Mouse (Mus musculus) spleen, postnatal 14 days (tissue): ENCODE data around the gene Smarce1.
A peak's percentile ranks its signal among the peaks of the same experiment; 100 is the strongest.

Experiments used
- DNase-seq, 2 experiments: peaks; one replicate each; pipeline ENCODE4 v3.0.0; 2021 to 2022; ENCODE audit warnings: low spot score in 2 of 2

Gene Smarce1

DNA sequence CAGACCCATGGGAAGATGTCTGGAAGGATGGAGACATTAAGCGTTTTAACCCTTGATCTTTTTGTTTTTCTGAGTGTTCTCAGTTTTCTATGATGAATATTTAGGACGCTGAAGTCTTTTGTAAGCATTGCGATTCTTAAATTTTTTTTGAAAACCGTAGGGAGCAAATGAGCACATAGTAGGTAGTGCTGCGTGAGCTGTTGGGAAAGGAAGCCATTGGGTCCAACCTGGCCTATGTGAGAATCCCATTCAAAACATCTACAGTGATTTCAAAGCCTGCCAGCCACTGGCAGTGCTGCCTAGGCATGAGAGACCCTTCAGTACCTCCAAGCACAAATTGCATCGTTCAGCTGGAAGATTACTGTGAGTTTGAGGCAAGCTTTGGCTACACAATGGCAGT is 60.8 kb downstream of the Smarce1 start:
- DNase-seq, result no peak

DNA sequence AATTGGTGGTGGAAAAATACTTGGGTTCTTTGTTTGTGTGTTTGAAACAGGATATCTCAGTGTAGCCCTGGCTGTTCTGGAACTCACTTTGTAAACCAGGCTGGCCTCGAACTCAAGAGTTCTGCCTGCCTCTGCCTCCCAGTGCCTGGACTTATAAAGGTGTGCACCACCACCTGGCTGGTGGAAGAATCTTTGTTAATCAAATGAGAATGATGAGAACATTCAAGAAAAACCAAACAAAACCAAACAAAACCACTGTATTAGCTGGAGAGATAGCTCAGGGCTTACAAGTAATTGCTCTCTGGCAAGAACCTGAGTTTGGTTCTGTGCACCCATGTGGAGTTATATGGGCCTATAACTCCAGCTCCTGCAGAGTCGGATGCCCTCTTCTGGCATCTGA is 61.4 kb downstream of the Smarce1 start:
- no peak for DNase-seq

DNA sequence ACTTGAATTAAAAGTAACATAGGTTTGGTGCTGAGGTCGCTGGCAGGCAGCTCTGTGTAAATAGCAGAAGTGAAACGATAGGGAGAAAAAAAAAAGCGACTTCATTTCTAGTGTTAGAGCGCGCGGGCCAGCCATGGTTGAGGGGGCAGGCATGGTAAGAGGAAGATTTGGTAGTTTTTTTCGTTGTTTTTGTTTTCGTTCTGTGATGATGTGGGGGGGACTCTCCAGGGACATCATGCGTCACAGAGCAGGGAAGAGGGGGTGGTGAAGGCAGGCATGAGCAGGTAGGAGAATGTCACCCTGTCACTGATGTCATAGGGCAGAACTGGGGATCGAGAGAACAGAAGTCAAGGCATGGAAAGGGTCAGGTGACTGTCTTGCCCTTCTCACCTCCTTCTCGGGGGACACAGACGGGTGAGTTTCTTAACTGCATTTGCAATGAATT is 62.8 kb downstream of the Smarce1 start:
- peak; percentile 39 to 68 for DNase-seq

DNA sequence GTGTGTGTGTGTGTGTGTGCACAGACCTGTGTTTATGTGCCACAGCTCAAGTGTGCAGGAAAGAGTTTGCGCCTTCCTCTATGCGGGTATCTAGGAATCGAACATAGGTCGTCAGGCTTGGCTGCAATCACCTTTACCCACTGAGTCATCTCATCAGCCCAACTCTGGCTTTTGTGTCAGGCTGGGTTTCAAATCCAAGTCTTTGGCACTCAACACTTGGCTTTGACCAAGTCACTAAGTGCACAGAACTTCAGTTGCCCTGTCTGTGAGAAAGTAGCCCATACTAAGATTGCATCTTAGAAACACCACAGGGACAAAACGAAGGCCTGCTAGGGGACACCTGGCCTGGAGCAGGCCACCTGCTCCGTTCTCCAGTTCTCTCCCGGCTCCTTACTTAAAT is 63.2 kb downstream of the Smarce1 start:
- DNase-seq, result no peak

DNA sequence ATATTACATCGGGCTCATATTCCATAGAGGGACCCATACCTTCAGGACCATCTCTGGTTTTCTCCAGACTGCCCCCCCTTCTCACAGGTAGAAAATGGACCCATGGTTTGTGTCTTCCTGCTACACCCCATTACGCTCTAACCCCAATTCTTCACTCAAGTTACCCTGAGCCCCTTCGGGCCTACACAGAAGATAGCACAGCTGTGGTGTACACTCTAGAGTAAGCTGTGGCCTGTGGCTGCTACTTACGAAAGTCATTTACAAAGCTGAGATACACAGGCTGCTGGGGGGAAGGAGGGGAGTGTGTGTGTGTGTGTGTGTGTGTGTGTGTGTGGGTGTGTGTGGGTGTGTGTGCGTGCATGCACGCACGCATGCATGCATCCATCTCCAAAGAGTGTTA is 64.6 kb downstream of the Smarce1 start:
- no peak for DNase-seq

DNA sequence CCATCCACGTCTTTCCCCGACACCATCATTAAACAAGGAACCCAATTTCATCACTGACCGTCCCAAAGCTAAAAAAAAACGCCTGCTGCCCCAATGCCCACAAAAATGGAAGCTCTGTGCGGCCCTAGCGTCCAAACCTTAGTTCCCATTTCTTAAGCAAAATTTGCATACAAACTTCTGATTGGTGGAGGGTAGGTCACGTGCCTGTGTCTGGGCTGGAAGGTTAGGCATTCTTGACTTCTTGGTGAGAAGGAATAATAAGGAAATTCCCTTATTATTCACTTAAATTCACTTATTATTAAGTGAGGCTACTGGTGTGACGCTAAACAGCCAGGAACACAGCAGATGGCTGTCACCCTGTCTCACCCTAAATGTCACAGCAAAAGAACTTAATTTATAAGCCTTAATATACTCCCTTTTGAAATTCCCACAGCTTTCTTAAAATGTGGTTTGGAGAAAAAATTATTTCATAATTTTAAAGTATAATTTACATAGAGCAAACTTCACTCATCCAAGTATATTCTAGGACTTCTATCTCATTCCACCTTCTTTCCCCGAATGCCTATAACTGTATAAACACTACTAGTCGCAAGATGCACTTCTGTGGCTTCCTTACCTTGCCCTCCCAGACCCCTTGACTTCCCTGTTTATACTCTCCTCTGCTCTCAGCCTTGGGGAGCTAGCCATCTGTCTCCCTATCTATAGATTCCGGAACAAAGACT is 65.6 kb downstream of the Smarce1 start:
- DNase-seq, result no peak

DNA sequence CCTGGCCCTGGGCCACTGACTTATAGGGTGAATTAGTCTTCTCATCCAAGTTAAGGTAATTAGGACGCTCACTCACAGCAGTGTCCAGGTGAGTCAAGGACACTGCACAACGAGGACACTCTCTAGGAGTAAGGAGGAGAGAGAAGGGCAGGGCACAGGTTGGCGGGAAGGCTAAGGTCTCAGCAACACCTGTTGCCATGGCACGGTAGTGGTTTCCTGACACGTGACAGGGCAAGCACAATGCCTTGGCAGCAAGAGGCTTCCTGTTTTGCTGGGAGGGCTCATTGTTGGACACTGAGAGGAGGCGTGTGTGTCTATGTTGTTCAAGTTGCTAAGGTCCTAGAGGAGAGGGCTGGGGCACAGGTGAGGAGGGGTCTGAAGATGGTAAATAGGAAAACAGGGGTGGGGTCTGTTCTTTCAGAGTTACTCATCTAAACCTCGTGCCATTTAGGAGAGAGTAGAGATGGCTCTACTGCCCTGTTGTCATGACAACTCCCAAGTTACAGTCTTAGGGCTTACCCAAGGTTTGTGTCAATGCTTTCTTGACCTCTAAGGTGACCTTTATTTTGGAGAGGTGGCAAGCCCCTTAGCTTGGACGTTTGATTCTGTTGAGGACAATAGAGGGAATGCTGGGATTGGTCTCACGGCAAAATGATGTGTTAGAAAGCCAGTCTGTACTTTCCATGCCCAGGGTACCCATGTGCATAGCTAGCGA is 67.7 kb downstream of the Smarce1 start:
- DNase-seq, result peak in 1 of 2 experiments; percentile 43

DNA sequence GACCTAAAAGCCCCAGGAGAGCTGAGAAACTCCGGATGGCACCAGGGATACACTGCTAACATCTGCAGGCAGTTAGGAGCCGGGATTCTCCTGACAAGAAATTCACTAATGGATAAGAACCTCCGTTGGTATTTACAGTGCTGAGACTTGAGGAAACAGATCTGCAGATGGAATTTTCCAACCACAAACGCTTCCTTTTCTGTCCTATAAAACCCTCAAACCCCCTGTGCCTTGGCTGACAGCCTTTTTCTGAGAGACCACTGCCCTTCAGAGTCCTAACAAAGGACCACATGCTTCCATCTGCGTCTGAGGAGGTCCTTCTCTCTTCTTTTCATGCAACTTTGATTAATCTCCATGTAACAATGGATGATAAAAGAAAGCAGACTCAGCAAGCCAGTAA is 69.2 kb downstream of the Smarce1 start:
- no peak for DNase-seq

DNA sequence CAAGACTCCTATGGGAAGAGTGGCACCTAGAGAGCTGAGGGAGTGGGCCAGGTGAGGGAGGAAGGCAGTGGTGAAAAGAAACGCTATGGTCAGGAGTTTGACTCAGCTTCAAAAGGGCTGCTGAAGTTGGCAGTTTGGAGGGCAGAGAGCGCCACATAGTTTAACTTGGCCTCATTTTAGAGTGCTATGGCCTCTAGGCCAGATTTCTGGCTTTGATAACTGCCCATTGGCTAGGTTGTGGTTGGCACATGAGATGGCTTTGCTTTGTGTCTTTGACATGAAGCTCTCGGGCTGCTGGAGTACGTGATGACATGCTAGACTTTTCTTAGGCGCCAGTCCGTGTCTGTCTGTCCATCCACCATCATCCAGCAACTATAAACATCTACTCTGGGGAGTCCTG is 70.6 kb downstream of the Smarce1 start:
- DNase-seq, result no peak
